Mouse (Mus musculus) heart, adult 10 weeks (tissue): ENCODE results near the gene Nptx2. TPM values are rescaled to one million over a fixed set of nuclear protein-coding genes. Genes with fewer than 3 reads are reported as not detected.

Experiments used
- polyA plus RNA-seq: library from polyadenylated mRNA; stranded (reverse); fragments of 350-450 nt; fragmentation: Illumina TruSeq; extraction: RNeasy Lipid Tissue Mini Kit (QIAGEN cat#74804); gene quantifications from one replicate; pipeline ENCODE4 v1.2.3, GENCODE M21; 2014; ENCODE audit warnings: low read depth, low replicate concordance

Gene Nptx2
- polyA plus RNA-seq = not detected

DNA sequence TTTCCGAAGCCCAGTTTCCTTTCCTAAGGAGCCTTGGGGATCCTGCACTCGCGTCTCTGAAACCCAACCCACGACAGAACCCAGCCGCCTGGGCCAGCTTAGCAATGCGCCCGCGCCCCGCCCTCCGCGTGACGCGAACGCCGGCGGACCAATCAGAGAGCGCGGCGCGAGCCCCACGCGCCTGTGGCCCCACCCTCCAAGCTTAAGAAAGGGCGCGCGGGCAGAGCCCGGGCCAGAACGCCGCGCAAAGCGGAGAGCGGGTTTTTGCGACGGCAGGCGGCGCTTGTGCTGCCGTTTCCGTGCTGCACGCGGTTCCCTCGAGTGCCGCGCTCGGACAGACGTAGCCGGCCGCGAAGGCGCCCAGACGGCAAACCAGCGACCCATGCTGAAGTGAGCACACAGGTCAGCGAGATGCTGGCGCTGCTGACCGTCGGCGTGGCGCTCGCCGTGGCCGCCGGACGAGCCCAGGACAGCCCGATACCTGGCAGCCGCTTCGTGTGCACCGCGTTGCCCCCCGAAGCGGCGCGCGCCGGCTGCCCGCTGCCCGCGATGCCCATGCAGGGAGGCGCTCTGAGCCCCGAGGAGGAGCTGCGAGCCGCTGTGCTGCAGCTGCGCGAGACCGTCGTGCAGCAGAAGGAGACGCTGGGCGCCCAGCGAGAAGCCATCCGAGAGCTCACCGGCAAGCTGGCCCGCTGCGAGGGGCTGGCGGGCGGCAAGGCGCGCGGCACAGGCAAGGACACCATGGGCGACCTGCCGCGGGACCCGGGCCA, at the start of gene Nptx2:
Nptx2 (plus strand) TSS at position 250 of the 770 bp plus-strand sequence.

Other genes starting within 250 kb of the Nptx2 start
- gene Baiap2l1, start 187.8 kb upstream of the Nptx2 start, polyA plus RNA-seq = 9.5 TPM
- gene Tmem130, start 215.9 kb downstream of the Nptx2 start, polyA plus RNA-seq = not detected
- gene Trrap, start 221.8 kb downstream of the Nptx2 start, polyA plus RNA-seq = 35.9 TPM